Mouse (Mus musculus) embryonic fibroblast, embryonic 13.5 days (primary cell): ENCODE results near the gene Rab19. TPM values are rescaled to one million over a fixed set of nuclear protein-coding genes. Genes with fewer than 3 reads are reported as not detected.
"Not testable (repeated sequence)": the region's sequence is repeated elsewhere in the genome, so short reads cannot be mapped to it uniquely, and the experiment has no call there.

Experiments
- H3K27ac ChIP-seq: 2 replicates; pipeline ENCODE4 v1.5.1; 2012; ENCODE audit warnings: low read length, control low read depth, inconsistent platforms; ENCODE audit not compliant: insufficient read depth
- H3K4me1 ChIP-seq: 2 replicates; pipeline ENCODE4 v1.6.1; 2011; ENCODE audit warnings: low read length; ENCODE audit not compliant: control insufficient read depth, insufficient read depth
- H3K4me3 ChIP-seq: 2 replicates; pipeline ENCODE4 v1.5.1; 2011; ENCODE audit warnings: mild to moderate bottlenecking, control low read depth, low read length; ENCODE audit not compliant: insufficient read depth
- CTCF ChIP-seq: IDR thresholded peaks from 2 replicates; pipeline ENCODE4 v1.5.1; 2011; ENCODE audit warnings: mild to moderate bottlenecking, control low read depth, low read length, moderate library complexity, borderline replicate concordance; ENCODE audit not compliant: insufficient read depth
- POLR2A ChIP-seq: IDR thresholded peaks from 2 replicates; pipeline ENCODE4 v1.6.1; 2011; ENCODE audit warnings: low read depth, mild to moderate bottlenecking, control low read depth, low read length, moderate library complexity
- polyA plus RNA-seq: library from polyadenylated mRNA; stranded (reverse); fragments of >200 nt; gene quantifications from 2 replicates; pipeline ENCODE4 v1.2.4, GENCODE M21; 2011; ENCODE audit warnings: low read depth; ENCODE audit not compliant: missing spikeins, insufficient read length

Gene Rab19
- polyA plus RNA-seq, 1 experiment, result 0.33 TPM

- no peak for TF ChIP-seq CTCF
- no peak for TF ChIP-seq POLR2A
- Histone ChIP-seq H3K4me1 (no peaks in the 10 kb centered on the region; the same call in 1 of the 2 replicates), H3K27ac (no peak overlapping the region), H3K4me3 (no peak overlapping the region)
Observed at GRCm38 (mm10) chr6:39379749-39380148, 1.2 kb upstream of the Rab19 start.

GRCm38 (mm10) chr6:39380276-39380675 lies 699 bp upstream of the Rab19 start:
- H3K27ac ChIP-seq, result no peak overlapping the region
- no peak for TF ChIP-seq POLR2A
- TF ChIP-seq CTCF, result no peak
- H3K4me1 ChIP-seq, result no peaks in the 10 kb centered on the region; the same call in 1 of the 2 replicates
- H3K4me3 ChIP-seq, result no peak overlapping the region

GRCm38 (mm10) chr6:39389988-39390387 lies 9.0 kb downstream of the Rab19 start:
- Histone ChIP-seq H3K4me3 (no peak overlapping the region), H3K27ac (no peak overlapping the region), H3K4me1 (no peaks in the 10 kb centered on the region)
- TF ChIP-seq POLR2A, result no peak
- TF ChIP-seq CTCF, result no peak

DNA sequence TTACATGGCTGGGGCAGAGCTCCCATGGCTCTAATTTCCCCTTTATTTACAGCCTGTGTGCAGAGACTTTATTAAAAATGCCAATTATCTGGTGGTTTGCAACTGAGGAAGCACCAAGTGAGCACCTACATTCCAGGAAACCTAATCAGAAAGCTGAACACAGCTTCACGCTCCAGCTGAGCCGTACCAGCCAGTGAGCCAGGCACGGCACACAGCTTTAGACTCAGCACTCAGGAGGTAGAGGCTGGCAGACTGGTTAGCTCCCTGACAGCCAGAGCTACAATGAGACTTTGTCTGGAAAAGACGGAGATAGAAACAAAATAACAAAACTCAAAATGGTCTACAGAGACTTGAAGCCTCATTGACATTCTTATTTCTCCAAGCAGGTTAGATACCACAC lies 14.5 kb downstream of the Rab19 start:
- H3K27ac ChIP-seq, result no peak overlapping the region
- H3K4me1 ChIP-seq, result no peaks in the 10 kb centered on the region
- TF ChIP-seq CTCF (no peak), POLR2A (no peak)
- no peak overlapping the region for H3K4me3 ChIP-seq

DNA sequence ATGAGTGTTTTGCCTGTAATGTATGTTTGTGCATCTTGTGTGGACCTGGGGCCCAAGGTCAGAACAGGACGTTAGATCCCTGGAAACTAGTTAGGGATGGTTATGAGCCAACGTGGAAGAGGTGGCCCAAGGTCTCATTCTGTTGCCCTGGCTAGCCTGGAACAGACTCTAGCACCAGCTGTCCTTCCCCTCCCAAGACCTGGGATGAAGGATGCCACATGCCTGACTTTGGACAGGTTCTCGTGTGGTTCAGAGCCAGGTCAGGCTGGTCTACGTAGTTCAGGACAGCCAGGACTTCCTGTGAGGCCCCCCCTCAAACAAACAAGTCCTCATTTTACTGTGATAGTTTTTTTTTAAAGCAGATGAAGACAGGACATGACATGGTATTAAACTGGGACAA lies 14.9 kb downstream of the Rab19 start:
- no peaks in the 10 kb centered on the region for H3K4me1 ChIP-seq
- no peak overlapping the region for H3K4me3 ChIP-seq
- TF ChIP-seq POLR2A (no peak), CTCF (no peak)
- no peak overlapping the region for H3K27ac ChIP-seq

- H3K4me1 ChIP-seq, result no peaks in the 10 kb centered on the region
- no peak overlapping the region for H3K4me3 ChIP-seq
- H3K27ac ChIP-seq, result no peak overlapping the region
- TF ChIP-seq CTCF (no peak), POLR2A (no peak)
Observed at GRCm38 (mm10) chr6:39397046-39397445, 16.1 kb downstream of the Rab19 start.

- Histone ChIP-seq H3K4me1 (no peaks in the 10 kb centered on the region), H3K4me3 (no peak overlapping the region), H3K27ac (no peak overlapping the region)
- no peak for TF ChIP-seq CTCF
- TF ChIP-seq POLR2A, result no peak
Observed at GRCm38 (mm10) chr6:39398342-39398741, 17.4 kb downstream of the Rab19 start.

- H3K4me1 ChIP-seq, result no peaks in the 10 kb centered on the region
- no peak for TF ChIP-seq POLR2A
- peak; percentile 52; the same call in 1 of the 2 replicates for TF ChIP-seq CTCF
- no peak overlapping the region for H3K27ac ChIP-seq
- H3K4me3 ChIP-seq, result no peak overlapping the region
Observed at GRCm38 (mm10) chr6:39400343-39400742, 19.4 kb downstream of the Rab19 start.

GRCm38 (mm10) chr6:39403136-39403535 lies 22.2 kb downstream of the Rab19 start:
- Histone ChIP-seq H3K27ac (no peak overlapping the region), H3K4me3 (no peak overlapping the region), H3K4me1 (no peaks in the 10 kb centered on the region)
- TF ChIP-seq POLR2A, result no peak

DNA sequence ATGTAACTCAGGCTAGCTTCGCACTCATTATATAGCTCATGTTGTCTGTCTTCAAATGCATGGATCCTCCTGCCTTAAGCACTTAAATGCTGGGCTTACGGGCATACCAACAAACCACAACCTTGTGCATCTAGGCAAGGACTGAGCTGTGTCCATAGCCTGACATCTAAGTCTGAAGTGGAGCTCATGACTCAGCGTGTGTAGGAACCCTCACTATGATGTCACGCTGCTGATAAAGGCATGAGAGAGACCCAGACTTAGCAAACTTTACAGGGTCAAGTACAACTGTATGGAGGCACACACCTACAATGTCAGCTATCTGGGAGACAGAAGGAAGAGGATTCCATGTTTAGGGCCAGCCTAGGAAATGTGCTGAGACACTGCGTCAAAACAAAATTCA lies 25.5 kb downstream of the Rab19 start:
- no peaks in the 10 kb centered on the region for H3K4me1 ChIP-seq
- H3K4me3 ChIP-seq, result no peak overlapping the region
- H3K27ac ChIP-seq, result no peak overlapping the region
- TF ChIP-seq POLR2A (no peak), CTCF (no peak)

DNA sequence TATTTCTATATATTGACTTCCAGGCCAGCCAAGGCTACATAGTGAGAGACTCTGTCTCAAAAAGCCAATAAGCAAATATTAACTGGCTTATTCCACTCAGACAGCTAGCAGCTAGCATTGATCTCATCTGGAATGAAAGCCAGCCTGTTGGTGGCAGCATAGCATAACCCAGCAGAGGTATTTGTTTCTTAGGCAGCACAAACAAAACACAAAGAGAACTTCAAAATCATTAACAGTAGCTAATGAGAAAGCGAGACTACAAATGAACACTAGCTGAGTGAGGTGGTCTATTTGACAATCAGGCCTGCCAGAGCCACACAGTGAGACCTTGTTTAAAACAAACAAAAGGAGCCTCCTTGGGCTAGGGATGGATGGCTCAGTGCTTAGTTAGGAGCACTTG lies 33.1 kb downstream of the Rab19 start:
- no peak overlapping the region for H3K4me3 ChIP-seq
- H3K4me1 ChIP-seq, result no peaks in the 10 kb centered on the region
- no peak overlapping the region for H3K27ac ChIP-seq
- TF ChIP-seq POLR2A (no peak), CTCF (no peak)

GRCm38 (mm10) chr6:39415762-39416161 lies 34.8 kb downstream of the Rab19 start:
- H3K27ac ChIP-seq, result no peak overlapping the region
- no peak overlapping the region for H3K4me3 ChIP-seq
- TF ChIP-seq CTCF (peak; percentile 30; the same call in 1 of the 2 replicates), POLR2A (no peak)
- no peaks in the 10 kb centered on the region for H3K4me1 ChIP-seq

GRCm38 (mm10) chr6:39416654-39417053 lies 35.7 kb downstream of the Rab19 start:
- not testable (repeated sequence) for H3K27ac ChIP-seq, H3K4me1 ChIP-seq, H3K4me3 ChIP-seq
